Mouse (Mus musculus): Measurements from ENCODE around the gene Lhfpl2.

DNA sequence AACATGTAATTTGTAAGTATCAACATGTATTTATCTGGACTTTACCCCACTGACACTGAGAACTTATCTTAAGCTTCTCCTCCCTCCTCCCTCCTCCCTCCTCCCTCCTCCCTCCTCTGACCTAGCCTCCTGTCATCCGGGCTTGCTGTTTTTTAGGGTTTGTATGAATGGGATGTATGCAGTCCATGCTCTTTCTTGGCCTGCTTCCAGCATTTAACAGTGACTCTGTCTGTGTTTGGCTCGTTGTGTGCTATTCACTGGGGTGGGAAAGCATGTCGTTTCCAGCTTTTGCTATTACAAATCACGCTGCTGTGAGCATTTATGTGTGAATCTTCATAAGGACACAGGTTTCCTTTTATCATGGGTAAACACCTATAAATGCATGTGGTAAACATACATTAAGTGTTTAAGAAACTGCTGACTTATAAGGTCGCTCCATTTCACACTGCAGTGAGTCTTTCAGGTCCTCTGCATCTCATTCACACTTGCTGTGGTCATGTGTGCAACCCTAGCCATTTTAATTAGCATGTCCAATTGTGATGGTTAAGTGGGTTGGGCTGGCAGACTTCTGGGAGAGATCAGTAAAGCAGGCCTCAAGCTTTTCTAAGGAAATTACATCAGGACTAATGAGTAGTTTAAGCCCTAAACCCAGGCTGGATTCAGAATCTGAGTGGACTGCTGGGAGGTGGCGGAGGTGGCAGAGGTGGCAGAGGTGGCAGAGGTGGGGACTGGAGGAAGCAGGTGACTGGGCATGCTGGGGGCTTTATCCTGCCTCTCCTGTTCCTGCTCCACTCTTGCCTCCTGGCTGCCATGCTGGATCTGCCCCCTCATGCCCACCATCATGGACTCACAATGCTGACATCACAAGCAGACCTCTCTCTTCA, 153.9 kb downstream of the Lhfpl2 start:
- no peak for TF ChIP-seq CTCF (IDR thresholded peaks at IDR 0.05; ENCODE audit: low read depth)
- no peak for TF ChIP-seq EP300 (optimal IDR thresholded peaks at IDR 0.05)
